ENCODE assay signal across 8 mouse cellular contexts in the genomic region with DNA sequence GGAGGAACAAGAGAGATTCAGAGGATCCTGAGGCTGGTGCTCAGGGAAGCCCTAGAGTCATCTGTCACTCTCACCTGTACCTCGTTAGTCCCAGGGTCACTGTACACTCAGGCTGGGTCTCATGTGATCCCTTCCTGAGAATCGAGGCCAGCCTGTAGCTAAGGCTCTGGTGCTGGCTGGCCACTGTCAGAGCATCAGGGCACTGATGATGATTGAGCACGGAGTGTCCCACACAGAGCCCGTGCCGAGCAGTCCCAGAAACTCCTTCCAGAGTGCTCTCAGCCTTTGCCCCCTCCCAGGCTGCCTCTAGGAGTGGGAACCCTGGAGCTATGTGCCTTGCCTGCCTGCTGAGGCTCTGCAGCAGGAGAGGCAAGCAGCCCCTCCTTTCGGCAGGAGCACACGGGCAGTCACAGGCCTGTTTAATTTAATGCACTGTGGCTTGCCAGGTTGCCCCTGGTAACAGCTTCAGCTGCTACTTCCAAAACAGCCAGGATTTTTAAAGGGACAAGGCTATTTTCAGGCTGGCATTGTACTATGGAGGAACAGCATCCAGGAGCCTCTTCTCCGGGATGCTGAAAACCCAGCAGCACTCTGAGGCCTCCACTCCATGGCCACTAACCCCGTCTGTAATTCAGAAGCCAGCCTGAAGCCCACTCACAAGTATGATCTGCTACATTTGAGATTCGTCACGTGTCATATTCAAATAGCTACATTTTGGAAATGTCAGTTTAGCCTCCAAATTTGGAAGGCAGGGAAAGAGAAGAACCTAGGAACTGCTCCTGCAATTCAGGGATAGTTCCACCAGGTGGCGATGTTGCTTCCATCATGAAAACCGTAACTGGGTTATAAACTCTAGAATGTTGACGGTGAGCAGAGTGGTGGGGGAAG. TPM values are rescaled to one million over a fixed set of nuclear protein-coding genes. Genes with fewer than 3 reads are reported as not detected.
DNase-seq lines count a peak whose midpoint lies in the region; ATAC-seq lines count a peak whose summit lies in the region.

No protein-coding gene starts in this region.

- peaks cover 39% of the 10 kb centered on the region for H3K4me1 ChIP-seq in limb, embryonic 12.5 days (replicated peaks)
- peaks cover 30% of the 10 kb centered on the region for H3K4me1 ChIP-seq in neural tube, embryonic 12.5 days

- no peaks in the 10 kb centered on the region for H3K9me3 ChIP-seq in limb, embryonic 12.5 days
- no peaks in the 10 kb centered on the region for H3K9me3 ChIP-seq in neural tube, embryonic 12.5 days

- peaks cover 16% of the 10 kb centered on the region for H3K27me3 ChIP-seq in limb, embryonic 12.5 days
- H3K27me3 ChIP-seq in neural tube, embryonic 12.5 days (replicated peaks), result 0 out of 2 replicates have a peak, but pooled peaks cover 4% of the 10 kb centered on the region

- no peaks in the 10 kb centered on the region for H3K36me3 ChIP-seq in limb, embryonic 12.5 days
- H3K36me3 ChIP-seq in neural tube, embryonic 12.5 days, result no peaks in the 10 kb centered on the region

- H3K4me2 ChIP-seq in limb, embryonic 12.5 days, result peak overlapping the region; percentile 33
- peak overlapping the region; percentile 20; the same call in 1 of the 2 replicates for H3K4me2 ChIP-seq in neural tube, embryonic 12.5 days (replicated peaks)

- WGBS in limb, embryonic 12.5 days, result 17% methylated on average over 14 of the region's 14 CpGs
- 24% methylated on average over 14 of the region's 14 CpGs for WGBS in neural tube, embryonic 12.5 days

- H3K9ac ChIP-seq in limb, embryonic 12.5 days (replicated peaks), result 0 out of 2 replicates have a peak overlapping the region, but pooled peaks have one; percentile 34
- no peak overlapping the region for H3K9ac ChIP-seq in neural tube, embryonic 12.5 days

- H3K4me3 ChIP-seq in limb, embryonic 12.5 days (replicated peaks), result no peak overlapping the region
- H3K4me3 ChIP-seq in neural tube, embryonic 12.5 days, result no peak overlapping the region

- peak; percentile 42 for DNase-seq in urinary bladder, postnatal 25 days (ENCODE audit: low spot score)
- no peak for DNase-seq in urinary bladder, adult 2 months (ENCODE audit: low spot score)
- DNase-seq in cerebellum, adult 8-10 months, result peak; percentile 78
- DNase-seq in kidney, adult 8-10 months, result peak; percentile 54 to 78
- peak; percentile 58 for DNase-seq in thymus, postnatal 14 days

- ATAC-seq in frontal cortex, adult (ENCODE audit: low TSS enrichment), result peak; percentile 83
- peak; percentile 59 for ATAC-seq in limb, embryonic 12.5 days (ENCODE audit: insufficient number of reproducible peaks, insufficient read depth, low FRiP score, low TSS enrichment, low read depth)
- peak; percentile 80 for ATAC-seq in neural tube, embryonic 12.5 days (ENCODE audit: low FRiP score, low read depth)

- peak overlapping the region; percentile 56; the same call in 1 of the 2 replicates for H3K27ac ChIP-seq in limb, embryonic 12.5 days
- peak overlapping the region; percentile 60 for H3K27ac ChIP-seq in neural tube, embryonic 12.5 days

RNA-seq across cellular contexts. Expression of gene Ttc22, which starts 8.3 kb away (rescaled TPM):
- polyA plus RNA-seq in urinary bladder, adult 2 months (2012; rRNA removed), result 8.0 and 11.9 TPM in 2 replicates
- polyA plus RNA-seq in limb, embryonic 12.5 days (2016; fragmentation: Nextera tagmentation; extraction: Ambion mirVana), result 0.31 and 0.33 TPM in 2 replicates
- polyA plus RNA-seq in neural tube, embryonic 12.5 days (2016; fragmentation: Nextera tagmentation; extraction: Ambion mirVana), result 1.1 and 1.8 TPM in 2 replicates

RNA-seq across cellular contexts. Expression of gene Lexm, which starts 13.5 kb away (rescaled TPM):
- polyA plus RNA-seq in urinary bladder, adult 2 months (2012; rRNA removed), result 0.23 and 0.37 TPM in 2 replicates
- polyA plus RNA-seq in limb, embryonic 12.5 days (2016; fragmentation: Nextera tagmentation; extraction: Ambion mirVana), result 0.24 and 0.73 TPM in 2 replicates
- polyA plus RNA-seq in neural tube, embryonic 12.5 days (2016; fragmentation: Nextera tagmentation; extraction: Ambion mirVana), result 0.23 TPM in 2 replicates

RNA-seq across cellular contexts. Expression of gene Pars2, which starts 20.3 kb away (rescaled TPM):
- 9.3 and 12.1 TPM in 2 replicates for polyA plus RNA-seq in urinary bladder, adult 2 months (2012; rRNA removed)
- polyA plus RNA-seq in limb, embryonic 12.5 days (2016; fragmentation: Nextera tagmentation; extraction: Ambion mirVana), result 14.3 and 18.0 TPM in 2 replicates
- polyA plus RNA-seq in neural tube, embryonic 12.5 days (2016; fragmentation: Nextera tagmentation; extraction: Ambion mirVana), result 10.1 and 11.8 TPM in 2 replicates

RNA-seq across cellular contexts. Expression of gene Ttc4, which starts 48.2 kb away (rescaled TPM):
- 49.4 and 72.4 TPM in 2 replicates for polyA plus RNA-seq in urinary bladder, adult 2 months (2012; rRNA removed)
- polyA plus RNA-seq in limb, embryonic 12.5 days (2016; fragmentation: Nextera tagmentation; extraction: Ambion mirVana), result 107 and 122 TPM in 2 replicates
- polyA plus RNA-seq in neural tube, embryonic 12.5 days (2016; fragmentation: Nextera tagmentation; extraction: Ambion mirVana), result 98.2 and 106 TPM in 2 replicates
